Mouse (Mus musculus): ENCODE data around the gene Prdm4.

Prdm4 gene

DNA sequence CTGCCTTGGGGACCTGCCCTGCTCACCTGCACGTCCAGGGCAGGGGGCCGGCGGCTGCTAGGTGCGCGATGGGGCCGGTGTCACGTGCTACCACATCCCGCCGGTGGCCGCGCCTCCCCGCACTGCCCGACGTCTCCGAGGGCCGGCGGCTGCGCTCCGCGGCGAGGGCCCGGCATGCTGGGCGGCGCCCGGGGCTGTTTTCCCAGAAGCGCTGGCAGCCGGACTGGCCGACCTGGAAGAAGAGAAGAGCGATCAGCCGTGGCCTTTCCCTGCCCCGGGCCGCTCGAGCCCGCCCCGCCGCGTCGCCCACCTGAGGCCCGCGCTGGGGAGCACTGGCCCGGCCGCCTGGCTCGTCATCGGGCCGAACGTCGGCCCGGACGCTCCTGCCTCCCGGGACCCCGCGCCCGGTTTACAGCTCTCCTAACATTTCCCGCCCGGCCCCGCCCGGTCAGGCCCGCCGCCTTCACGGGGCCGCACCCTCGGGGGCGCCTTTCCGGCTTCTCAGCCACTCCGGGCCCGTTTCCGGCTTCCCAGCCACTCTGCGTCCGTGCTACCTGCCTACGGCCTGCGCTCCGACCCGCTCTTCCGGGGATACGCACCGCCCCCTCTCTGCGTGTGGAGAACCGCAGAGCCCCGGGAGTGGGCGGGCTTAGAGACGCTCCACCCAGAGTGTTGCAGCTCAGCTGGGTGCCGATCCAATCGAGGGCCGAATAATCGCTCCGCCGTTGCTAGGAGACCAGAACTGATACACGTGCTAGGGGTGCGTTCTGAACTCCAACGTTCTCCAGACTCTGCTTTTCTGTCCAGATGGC lies at the start of gene Prdm4:
Gene Prdm4, minus strand, starts transcription at position 645 of the 812 bp plus-strand sequence.
- in situ Hi-C loops (cut with MboI; ENCODE audit: unreplicated experiment in 2 of 2), result loop anchor here in 1 of 2 experiments (5.0 to 25.0 kb wide), 2 partner anchors 36 to 729 kb away; partner anchors contain the start of gene Cry1

DNA sequence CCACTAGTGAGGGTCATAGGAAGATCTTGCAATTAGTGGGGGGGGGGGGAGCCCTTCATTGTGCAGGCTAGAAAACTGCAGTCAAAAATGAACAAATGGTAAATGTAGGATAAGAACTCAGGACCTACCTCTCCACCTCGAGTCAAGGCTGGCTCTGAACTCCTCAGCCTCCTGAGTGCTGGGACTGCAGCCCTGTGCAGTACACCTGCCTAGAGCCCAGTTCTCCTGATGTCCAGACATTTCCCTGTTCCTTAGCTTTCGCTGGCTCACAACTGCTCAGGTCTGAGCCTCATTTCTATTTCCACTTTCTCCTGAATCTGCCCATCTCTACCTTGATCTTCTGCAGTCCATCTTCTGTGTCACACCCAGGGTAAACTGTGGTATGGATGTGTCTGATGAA lies 49.5 kb upstream of the Prdm4 start:
- in situ Hi-C loops (cut with MboI; ENCODE audit: unreplicated experiment in 2 of 2), result loop anchor here (5.0 kb wide), 3 partner anchors 326 to 486 kb away; no protein-coding TSS in a partner anchor

DNA sequence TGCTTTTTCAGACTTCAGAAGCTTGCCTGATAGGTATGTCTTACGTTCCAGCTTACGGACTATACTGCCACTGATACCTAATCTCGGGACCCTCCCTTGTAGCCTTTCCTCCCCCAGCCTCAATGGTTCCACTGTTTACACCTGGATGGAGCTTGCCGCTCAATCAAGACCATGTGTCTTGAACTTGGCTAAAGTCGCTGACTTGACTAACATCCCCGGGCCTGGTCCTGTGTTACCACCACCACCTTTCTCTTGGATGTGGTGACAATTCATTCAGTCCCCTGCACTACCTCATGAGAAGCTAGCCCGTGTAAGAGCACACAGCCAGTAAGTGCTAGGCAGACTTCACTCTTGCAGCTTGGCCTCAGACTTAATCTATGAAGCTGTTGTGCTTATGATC lies 47.4 kb upstream of the Prdm4 start:
- in situ Hi-C loops (cut with MboI; ENCODE audit: unreplicated experiment in 2 of 2), result no loop called here

DNA sequence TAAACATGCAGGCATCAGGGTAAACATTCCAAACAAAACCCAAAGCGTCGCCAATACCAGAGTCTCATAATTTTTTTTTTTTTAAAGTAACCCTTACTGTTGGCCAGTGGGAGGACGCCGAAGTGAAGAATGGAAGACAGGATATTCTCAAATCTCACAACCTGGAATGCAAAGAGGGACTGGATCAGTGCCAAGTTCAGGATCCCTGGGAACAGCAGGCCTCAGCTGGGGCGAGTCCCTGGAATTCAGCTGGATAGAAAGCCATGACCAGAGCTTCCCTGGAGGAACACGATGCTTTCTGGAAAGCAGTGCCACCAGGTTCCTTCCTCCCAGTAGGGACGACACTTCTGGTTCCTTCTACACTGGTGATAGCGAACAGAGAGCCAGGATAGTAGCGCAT lies 46.0 kb upstream of the Prdm4 start:
- in situ Hi-C loops (cut with MboI; ENCODE audit: unreplicated experiment in 2 of 2), result no loop called here

DNA sequence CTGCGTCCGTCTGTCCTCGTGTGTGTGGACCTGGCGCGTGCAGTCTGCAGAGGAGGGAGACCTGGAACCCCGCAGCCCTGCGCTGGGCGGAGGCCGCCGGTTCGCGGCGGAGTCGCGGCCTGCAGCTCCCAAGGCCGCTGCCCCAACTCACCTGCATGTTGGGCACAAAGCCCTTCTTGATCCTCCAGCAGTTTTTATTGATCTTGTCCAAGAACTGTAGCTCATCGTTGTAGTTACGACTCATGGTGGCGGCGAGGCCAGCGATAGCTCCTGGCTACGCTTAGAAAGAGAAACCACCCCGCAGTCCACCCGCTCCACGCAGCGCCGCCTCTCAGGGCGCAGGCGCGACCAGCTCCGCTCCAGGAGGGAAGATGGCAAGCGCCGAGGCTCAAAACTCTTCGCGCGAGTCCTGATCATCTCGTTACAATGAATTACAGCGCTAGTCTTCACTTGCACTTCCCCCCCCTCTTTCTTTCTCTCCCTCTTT lies 40.6 kb upstream of the Prdm4 start, which contains the start of gene Rtcb:
Gene Rtcb, minus strand, starts transcription at position 360 of the 487 bp plus-strand sequence.
- in situ Hi-C loops (cut with MboI; ENCODE audit: unreplicated experiment in 2 of 2), result loop anchor here (10.0 kb wide), 1 partner anchor 83 kb away; no protein-coding TSS in a partner anchor

DNA sequence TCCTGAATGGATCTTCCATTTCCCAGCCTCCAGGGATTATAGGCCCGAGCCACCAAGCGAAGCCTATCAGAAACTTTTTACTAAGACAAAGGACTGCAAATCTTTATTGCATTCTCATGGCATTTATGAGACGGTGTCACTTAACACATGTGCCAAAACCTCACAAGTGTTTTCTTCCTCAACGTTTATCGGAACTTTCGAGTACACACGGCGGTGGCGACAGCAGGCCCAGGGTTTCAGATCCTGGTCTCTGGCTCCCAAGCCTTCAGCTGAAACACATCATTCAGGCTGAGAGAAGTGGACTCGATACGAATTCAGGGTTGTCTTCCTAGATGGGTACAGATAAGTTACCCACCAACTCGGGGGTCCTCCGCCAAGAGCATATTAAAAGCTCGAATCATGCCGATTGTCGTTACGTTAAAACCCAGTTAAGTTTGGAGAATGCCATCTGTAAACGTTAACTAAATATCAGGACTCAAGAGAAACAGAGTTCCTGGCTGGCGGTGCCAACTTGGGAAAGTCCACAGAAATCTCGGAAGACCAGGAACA lies 40.0 kb upstream of the Prdm4 start:
- in situ Hi-C loops (cut with MboI; ENCODE audit: unreplicated experiment in 2 of 2), result loop anchor here (10.0 kb wide), 1 partner anchor 82 kb away; no protein-coding TSS in a partner anchor

DNA sequence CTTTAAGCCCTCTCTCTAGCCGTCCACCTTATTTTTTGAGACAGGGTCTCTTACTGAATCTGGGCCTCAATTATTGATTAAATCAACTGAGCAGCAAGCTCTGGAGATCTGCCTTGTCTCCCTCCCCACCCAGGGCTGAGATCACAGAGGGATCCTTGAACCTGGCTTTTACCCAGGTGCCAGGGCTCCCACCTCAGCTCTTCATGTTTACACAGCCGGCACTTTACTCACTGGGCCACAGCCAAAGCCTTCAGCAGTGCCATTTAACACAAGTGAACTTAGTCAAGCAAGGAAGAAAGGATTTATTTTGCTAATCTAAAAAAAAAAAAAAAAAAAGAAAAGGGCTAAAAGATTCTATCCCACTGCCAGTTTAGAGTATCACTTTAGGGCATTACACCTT lies 37.5 kb upstream of the Prdm4 start:
- in situ Hi-C loops (cut with MboI; ENCODE audit: unreplicated experiment in 2 of 2), result loop anchor here (5.0 to 10.0 kb wide), 2 partner anchors 37 to 80 kb away; partner anchors contain the start of gene Prdm4 (in 1 of the 2)

DNA sequence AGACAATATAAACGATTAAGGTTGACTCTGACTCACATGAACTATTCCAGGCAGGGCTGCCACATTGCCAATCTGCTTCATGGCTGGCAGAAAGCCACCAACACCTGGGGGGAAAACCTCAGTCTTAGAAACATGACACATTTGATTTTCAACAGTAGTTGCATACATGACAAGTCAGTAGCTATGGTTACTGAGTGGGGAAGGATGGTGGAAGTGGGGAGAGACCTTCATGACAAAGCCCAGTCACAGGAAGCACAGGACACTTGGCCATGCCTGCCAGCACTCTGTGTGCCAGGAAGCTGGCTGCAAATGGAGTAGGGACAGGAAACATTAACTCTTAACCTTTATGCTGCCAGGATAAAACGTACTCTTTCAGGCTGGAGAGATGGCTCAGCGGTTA lies 36.5 kb upstream of the Prdm4 start:
- in situ Hi-C loops (cut with MboI; ENCODE audit: unreplicated experiment in 2 of 2), result loop anchor here (5.0 to 10.0 kb wide), 2 partner anchors 36 to 79 kb away; partner anchors contain the start of gene Prdm4 (in 1 of the 2)

DNA sequence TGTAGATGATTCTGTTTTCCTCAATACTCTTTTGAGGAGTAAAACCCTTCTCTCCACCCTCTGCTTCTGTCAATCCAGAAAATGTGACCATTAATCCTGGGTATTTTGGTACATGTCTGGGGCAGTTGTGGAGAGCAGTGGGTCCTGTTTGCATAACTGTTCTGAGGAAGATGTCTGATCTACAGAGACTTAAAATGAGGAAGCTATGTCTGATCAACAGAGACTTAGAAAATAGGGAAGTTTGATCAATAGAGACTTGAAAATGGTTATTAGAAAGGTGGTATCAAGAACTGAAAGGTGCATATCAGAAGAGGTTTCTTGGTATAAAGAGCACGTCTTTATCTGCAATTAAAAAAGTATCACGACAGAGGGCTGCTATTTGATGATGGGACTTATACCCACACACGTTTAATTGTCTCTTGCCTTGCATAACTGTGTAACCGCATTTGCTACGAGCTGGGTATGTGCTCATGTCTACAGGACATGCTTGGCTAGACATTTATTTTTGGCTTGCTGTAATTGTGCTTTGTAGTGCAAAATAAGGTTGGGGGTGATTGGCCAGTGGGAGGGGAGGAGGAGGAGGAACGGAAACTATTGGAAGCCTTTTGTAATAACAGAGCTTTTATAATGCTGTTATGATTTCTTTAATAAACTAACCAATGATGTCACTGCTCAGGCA lies 35.0 kb upstream of the Prdm4 start:
- in situ Hi-C loops (cut with MboI; ENCODE audit: unreplicated experiment in 2 of 2), result loop anchor here (5.0 to 10.0 kb wide), 2 partner anchors 35 to 77 kb away; partner anchors contain the start of gene Prdm4 (in 1 of the 2)

DNA sequence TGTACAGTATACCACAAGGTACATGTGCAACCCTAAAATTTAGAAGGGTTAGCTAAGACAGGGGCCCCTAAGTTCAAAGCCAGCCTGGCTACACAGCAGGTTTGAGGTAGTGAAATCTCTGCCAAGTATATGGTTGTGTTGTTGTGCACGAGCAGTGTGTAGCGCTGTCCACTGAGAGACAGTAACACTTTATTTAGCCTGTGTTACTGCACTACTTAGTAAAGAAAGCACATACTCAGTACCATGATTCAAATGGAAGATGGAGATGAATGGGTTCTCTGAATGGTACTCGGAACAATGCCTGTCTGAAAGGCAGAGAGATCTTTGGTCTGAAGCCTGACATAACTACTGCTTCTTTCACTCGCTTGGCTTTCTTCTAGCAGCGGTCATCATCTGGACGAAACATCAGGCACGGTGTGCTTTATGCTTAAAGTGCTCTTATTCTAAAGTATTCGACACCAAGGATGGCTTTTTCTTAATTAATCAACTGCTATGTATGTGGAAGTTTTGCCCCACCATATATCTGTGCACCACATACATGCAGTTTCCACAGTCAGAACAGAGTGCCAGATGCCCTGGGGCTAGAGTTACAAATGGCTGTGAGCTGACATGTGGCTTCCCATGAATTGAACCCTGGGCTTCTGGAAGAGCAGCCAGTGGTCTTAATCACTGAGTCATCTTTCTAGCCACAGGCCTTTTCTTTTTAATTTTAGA lies 31.7 kb upstream of the Prdm4 start:
- in situ Hi-C loops (cut with MboI; ENCODE audit: unreplicated experiment in 2 of 2), result loop anchor here (25.0 kb wide), 2 partner anchors 764 to 1164 kb away; partner anchors contain the start of genes Hsp90b1 (in 1 of the 2) and Ttc41 (in 1 of the 2)

DNA sequence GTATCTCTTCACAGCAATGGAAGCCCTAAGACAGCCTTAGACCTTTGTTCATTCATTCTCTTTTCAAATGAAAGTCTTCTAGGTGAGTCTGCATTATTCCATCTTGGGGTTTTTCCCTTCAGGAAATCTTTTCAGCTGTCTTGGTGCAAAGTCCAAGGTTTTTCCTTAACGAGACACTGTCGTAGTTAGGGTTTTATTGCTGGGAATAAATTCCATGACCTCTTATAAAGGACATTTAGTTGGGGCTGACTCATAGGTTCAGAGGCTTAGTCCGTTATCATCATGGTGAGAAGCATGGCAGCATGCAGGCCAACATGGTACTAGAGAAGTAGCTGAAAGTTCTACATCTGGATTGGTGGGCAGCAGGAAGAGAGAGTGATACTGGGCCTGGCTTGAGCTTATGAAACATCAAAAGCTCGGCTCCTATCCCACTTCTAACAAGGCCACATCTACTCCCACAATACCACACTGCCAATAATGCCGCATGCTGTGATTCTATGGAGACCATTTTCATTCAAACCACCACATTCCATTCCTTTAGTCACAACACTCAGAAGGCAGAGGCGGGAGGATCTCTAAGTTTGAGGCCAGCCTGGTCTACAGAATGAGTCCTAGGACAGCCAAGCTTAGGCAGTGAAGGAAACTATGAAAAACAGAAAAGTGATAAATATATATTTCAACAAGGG lies 19.5 kb upstream of the Prdm4 start:
- in situ Hi-C loops (cut with MboI; ENCODE audit: unreplicated experiment in 2 of 2), result loop anchor here (25.0 kb wide), 2 partner anchors 776 to 1176 kb away; partner anchors contain the start of genes Hsp90b1 (in 1 of the 2) and Ttc41 (in 1 of the 2)

DNA sequence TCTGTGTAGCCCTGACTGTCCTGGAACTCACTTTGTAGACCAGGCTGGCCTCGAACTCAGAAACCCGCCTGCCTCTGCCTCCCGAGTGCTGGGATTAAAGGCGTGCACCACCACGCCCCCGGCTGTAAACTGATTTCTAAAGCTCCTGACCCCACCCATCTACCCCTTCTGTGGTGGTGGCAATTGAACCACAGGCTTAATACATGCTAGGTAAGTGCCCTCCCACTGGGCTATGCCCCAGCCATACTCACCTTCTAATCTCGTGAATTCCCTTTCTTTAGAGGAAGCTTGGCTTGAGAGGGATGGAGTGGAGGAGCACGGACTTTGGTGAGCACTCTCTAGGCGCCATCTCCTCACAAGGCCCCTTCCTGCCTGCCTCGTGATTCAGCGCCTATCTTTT lies 13.0 kb upstream of the Prdm4 start:
- in situ Hi-C loops (cut with MboI; ENCODE audit: unreplicated experiment in 2 of 2), result loop anchor here (10.0 to 25.0 kb wide), 3 partner anchors 235 to 1182 kb away; partner anchors contain the start of genes Hsp90b1 (in 1 of the 2) and Ttc41 (in 1 of the 2)

DNA sequence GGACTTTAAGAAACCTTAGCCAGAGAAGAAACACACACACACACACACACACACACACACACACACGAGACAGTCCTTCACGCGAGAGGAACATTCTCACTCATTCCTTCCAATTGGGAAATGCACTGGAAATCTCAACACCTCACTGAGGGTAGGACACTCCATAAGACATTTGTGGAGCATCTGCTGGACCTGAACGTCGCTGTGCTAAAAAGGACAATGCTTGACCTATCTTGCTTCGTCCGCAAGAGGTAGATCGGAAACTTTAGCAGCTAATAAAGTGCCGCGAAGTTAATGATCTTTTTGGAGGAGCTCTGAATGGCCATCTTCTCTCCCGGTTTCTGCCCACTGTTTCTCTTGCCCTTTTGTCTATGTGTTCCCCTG lies 12.3 kb upstream of the Prdm4 start:
- in situ Hi-C loops (cut with MboI; ENCODE audit: unreplicated experiment in 2 of 2), result loop anchor here (10.0 to 25.0 kb wide), 3 partner anchors 236 to 1183 kb away; partner anchors contain the start of genes Hsp90b1 (in 1 of the 2) and Ttc41 (in 1 of the 2)

DNA sequence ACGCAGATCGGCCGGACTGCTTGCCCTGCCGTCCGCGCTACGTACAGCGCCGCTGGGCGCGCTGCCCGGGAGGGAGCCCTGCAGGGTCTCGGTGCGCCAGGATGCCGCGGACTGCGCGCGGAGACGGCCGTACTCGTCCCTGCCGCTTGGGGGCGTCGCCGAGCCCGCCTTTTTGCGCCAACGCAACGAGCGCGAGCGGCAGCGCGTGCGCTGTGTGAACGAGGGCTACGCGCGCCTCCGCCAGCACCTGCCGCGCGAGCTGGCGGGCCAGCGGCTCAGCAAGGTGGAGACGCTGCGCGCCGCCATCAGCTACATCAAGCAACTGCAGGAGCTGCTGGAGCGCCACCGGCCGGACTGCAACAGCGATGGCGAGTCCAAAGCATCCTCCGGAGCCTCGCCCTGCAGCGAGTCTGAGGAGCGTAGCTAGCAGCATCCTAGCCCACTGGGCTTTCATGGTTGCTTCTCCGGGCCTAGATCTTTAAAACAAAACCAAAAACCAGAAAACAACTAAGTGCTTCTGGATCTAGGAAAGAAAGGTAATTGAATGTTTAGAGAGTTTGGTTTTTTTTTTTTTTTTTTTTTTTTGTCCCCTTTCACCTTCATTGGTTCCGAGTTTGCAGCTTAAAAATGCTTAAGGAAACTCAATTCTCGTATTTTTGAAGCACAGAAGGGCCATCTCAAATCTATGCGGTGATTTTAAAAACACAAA lies 11.7 kb upstream of the Prdm4 start:
- in situ Hi-C loops (cut with MboI; ENCODE audit: unreplicated experiment in 2 of 2), result loop anchor here (10.0 to 25.0 kb wide), 3 partner anchors 236 to 1184 kb away; partner anchors contain the start of genes Hsp90b1 (in 1 of the 2) and Ttc41 (in 1 of the 2)

DNA sequence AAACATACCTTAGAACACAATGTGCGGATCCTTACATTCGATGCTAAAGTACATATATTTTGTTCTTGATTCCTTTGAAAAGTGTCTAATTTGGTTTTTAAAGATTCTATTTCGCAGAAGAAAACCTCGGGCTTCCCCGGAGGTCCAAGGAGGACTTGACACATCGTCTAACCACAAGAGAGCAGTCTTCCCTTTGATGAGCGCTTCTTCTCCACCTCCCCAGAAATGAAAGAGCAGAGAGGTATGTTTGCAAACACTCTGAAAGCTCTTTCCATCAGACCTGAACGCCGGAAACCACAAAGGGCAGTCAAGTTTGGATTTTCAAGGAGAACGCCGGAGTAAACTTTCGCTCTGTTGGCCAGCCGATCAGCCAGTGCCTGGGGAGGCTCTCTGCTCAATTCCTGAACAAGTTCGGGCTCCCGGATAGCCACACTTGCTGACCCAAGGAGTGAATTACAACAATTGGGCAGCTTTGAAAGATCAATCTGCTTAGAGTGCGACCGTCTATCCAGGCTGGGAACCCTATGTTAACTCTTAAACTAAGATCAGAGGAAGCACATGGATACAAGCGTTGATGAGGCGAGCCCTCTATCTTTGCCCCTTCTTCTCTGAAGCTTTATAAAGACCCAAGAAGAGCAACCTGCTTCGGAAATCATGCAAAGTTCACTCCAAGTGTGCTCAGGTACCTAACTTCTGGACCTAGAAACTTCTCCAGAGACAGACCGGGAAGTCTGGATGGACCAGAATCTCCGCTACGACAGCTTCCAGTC lies 10.9 kb upstream of the Prdm4 start, which contains the start of gene Ascl4:
Gene Ascl4, plus strand, starts transcription at position 6 of the 770 bp plus-strand sequence.
- in situ Hi-C loops (cut with MboI; ENCODE audit: unreplicated experiment in 2 of 2), result loop anchor here (10.0 to 25.0 kb wide), 3 partner anchors 237 to 1184 kb away; partner anchors contain the start of genes Hsp90b1 (in 1 of the 2) and Ttc41 (in 1 of the 2)

DNA sequence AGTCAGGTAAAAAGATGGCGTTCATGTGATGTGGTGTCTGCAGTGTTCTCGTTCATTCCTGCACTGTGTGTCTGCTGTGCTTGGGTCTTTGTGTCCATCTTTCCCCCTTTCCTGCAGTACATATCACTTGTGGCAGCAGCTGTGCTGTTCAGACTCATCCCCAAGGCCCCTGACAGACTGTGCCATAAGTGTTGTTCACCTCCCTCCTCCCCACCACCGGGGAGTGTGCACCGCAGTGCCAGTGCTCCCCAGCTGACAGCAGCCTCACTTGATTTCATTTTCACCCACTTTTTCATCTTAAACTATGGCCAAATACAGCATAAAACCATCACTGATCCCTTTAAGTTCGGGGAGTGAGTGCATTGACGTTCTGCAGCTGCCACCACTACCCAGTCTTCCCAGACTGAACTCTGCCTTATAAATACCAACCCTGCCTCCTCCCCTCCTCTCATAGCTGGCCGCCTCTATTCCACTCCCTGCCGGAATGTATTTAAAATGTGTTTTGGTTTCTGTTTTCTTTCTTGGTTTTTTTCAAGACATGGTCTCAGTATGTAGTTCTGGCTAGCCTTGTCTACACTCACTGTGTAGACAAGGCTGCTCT lies 37.0 kb downstream of the Prdm4 start:
- in situ Hi-C loops (cut with MboI; ENCODE audit: unreplicated experiment in 2 of 2), result loop anchor here (10.0 to 25.0 kb wide), 2 partner anchors 75 to 1243 kb away; partner anchors contain the start of gene Rtcb (in 2 of the 2)

DNA sequence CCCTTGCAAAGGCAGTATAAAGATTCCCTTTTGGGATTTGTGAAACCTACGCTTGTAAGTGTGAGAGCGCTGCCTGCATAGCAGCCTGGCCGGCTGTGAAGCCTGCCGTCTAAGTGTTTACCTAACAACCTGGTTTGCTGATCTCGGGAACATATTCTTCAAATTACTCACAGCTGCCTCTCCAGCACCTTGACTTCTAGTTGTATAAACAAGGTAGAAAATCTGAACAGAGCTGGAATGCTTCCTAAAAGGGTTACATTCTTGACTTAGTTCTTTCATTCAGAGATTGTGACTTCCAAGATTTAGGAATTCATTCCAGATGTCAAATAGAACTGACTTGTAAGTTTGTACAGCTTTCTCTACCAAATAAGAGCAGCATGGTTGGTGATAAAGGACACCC lies 41.1 kb downstream of the Prdm4 start:
- in situ Hi-C loops (cut with MboI; ENCODE audit: unreplicated experiment in 2 of 2), result loop anchor here (10.0 to 25.0 kb wide), 2 partner anchors 79 to 1239 kb away; partner anchors contain the start of gene Rtcb (in 2 of the 2)

Data from v-Abl transformed pro-B cells (cell line).